Mouse (Mus musculus) c-Kit-negative CD71-positive TER-119-positive erythroid progenitor cells, embryonic 14.5 days (primary cell): ENCODE measurements around the gene Vmn1r71.
"Not testable (repeated sequence)": the region's sequence is repeated elsewhere in the genome, so short reads cannot be mapped to it uniquely, and the experiment has no call there.

Experiments used
- DNase-seq: peaks from one replicate; pipeline ENCODE4 v3.0.0-alpha.2; 2013; ENCODE audit warnings: low read depth, low spot score

The Vmn1r71 gene

DNA sequence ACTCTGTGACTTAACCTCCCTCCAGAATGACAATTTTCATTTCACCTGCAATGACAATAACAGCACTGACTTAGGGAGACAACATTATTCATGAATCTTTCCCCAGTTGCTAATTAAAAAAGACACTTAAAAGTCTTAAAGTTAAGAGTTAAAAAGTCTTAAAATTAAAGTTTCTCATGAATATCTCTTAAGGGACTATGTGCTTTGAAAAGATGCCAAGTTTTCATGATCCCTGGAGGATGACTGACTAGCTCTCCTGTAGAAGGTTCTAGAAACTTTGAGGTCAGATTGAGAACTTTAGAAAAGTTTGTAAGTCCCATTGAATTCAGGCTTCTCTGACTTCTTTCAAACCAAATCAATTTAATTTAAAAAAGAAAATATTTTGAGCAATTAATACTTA, at the start of gene Vmn1r71:
TSS of gene Vmn1r71 (minus strand) at position 101 of the 400 bp plus-strand sequence.
- DNase-seq = no peak

GRCm38 (mm10) chr7:10757551-10757950, 3.4 kb upstream of the Vmn1r71 start:
- not testable (repeated sequence) for DNase-seq
